Mouse (Mus musculus) lung, adult 2 months (tissue): ENCODE results near the gene Yy1. TPM values are rescaled to one million over a fixed set of nuclear protein-coding genes. Genes with fewer than 3 reads are reported as not detected.
A peak's percentile ranks its signal among the peaks of the same experiment; 100 is the strongest.

Experiments used
- DNase-seq: peaks from one replicate; pipeline ENCODE4 v3.0.0; 2022
- H3K4me1 ChIP-seq: fragments of 200-500 bp; 2 replicates; pipeline ENCODE4 v1.6.1; 2011; ENCODE audit warnings: low read length; ENCODE audit not compliant: control insufficient read depth, insufficient read depth
- H3K4me3 ChIP-seq: fragments of 200-500 bp; replicated peaks from 2 replicates; pipeline ENCODE3; 2011; ENCODE audit warnings: low read depth, mild to moderate bottlenecking, control low read depth, low read length; ENCODE audit errors: extremely low read depth
- CTCF ChIP-seq: fragments of 200-500 bp; IDR thresholded peaks from 2 replicates; pipeline ENCODE4 v1.5.1; 2011; ENCODE audit warnings: mild to moderate bottlenecking, low read length, control low read depth; ENCODE audit not compliant: insufficient read depth
- POLR2A ChIP-seq: fragments of 200-500 bp; IDR thresholded peaks from 2 replicates; pipeline ENCODE4 v1.6.1; 2011; ENCODE audit warnings: low read depth, mild to moderate bottlenecking, control low read depth, low read length, borderline replicate concordance; ENCODE audit errors: extremely low read depth
- WGBS: fragments of 180-500 bp; shearing (Covaris S2); methylation state at CpG from one replicate; pipeline ENCODE4 v1.1.7; 2018; 5-methylcytosine and 5-hydroxymethylcytosine counted together
- polyA plus RNA-seq: library from polyadenylated mRNA; depleted of rRNA; stranded (reverse); fragments of >200 nt; gene quantifications from 2 replicates; pipeline ENCODE4 v1.2.3, GENCODE M21; 2012

Gene Yy1
- polyA plus RNA-seq, 1 experiment = 19.3 TPM

DNA sequence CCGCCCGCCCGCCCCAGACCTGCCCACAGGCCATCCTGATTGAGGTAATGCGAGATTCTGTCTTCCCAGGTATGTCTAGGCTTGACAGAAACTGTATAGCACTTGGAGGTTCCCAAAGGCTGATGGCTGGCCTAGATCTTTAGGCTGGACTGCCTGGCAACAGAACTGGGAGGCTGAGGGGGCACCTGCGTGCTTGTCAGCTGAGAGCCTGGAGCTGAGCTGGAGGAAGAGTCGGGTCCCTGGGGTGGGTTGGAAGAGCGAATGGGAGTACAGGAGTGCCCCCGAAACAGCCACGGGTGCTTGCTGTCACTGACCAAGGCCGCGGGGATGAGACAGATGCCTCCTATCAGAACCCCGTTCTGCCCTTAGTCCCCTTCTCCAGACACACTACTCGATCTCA is 34.1 kb upstream of the Yy1 start:
- Histone ChIP-seq H3K4me1 (peaks cover 3% of the 10 kb centered on the region), H3K4me3 (no peak overlapping the region)
- 86% methylated on average over 13 of the region's 13 CpGs for WGBS
- TF ChIP-seq POLR2A (no peak), CTCF (no peak)
- no peak for DNase-seq

DNA sequence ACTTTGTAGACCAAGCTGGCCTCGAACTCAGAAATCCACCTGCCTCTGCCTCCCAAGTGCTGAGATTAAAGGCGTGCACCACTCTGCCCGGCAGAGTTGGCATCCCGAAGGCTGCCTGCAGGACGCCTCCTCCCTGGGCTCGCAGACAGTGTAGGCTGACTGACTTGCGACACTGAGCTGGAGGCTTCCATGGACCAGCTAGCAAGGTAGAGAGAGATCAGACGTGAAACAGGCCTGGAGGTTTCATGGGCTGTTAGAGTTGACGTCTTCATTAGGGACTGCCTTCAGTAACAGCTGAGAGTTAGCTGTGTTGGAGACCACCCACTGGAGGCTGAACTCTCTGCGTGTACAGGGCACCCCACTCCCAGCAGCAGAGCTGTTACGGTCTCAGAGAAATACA is 33.5 kb upstream of the Yy1 start:
- Histone ChIP-seq H3K4me3 (no peak overlapping the region), H3K4me1 (peaks cover 3% of the 10 kb centered on the region)
- TF ChIP-seq POLR2A (no peak), CTCF (no peak)
- no peak for DNase-seq
- 84% methylated on average over 11 of the region's 11 CpGs for WGBS

DNA sequence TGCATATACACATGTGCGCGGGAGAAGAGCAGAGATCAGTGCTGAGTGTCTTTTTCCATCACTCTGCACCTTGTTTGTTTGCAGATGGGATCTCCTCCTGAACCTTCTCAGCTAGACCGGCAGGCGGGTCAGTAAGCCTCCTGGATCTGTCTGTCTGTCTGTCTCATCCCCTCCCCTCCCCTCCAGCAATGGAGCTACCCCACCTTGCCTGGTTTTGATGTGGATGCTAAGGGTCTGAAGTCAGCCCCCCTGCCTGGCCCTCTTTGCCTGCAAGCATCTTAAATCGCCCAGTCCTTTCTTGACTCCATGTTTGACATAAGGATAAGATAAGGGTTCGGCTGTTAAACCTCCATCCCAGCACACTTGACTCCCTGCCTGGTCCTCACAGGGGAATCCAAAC is 32.8 kb upstream of the Yy1 start:
- no peak for DNase-seq
- 63% methylated on average over 6 of the region's 6 CpGs for WGBS
- H3K4me3 ChIP-seq = no peak overlapping the region
- H3K4me1 ChIP-seq = peaks cover 3% of the 10 kb centered on the region
- TF ChIP-seq POLR2A (no peak), CTCF (no peak)

DNA sequence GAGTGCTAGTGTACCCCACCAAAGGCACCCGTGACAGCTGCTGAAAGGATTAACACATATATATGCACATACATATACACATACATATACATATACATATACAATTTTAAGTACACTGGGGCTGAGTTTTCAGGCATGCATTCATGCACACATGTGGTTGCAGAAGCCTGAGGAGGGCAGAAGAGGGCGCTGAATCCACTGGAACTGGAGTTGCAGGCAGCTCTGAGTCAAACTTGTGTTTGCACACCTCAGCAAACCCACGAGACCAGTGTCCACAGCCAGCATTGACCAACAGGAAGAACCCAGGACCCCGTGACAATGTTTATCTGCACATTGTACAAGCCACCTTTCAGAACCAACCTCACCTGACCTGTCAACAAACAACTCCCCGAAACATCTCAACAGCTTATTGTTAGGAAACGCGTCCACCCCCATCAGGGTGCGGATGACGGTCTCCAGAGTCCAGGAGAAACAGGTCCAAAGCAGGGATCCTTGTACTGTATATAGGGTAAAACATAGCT is 32.2 kb upstream of the Yy1 start:
- no peak for DNase-seq
- H3K4me1 ChIP-seq = peaks cover 3% of the 10 kb centered on the region
- WGBS = 66% methylated on average over 9 of the region's 9 CpGs
- TF ChIP-seq CTCF (peak; percentile 52), POLR2A (no peak)
- H3K4me3 ChIP-seq = no peak overlapping the region

DNA sequence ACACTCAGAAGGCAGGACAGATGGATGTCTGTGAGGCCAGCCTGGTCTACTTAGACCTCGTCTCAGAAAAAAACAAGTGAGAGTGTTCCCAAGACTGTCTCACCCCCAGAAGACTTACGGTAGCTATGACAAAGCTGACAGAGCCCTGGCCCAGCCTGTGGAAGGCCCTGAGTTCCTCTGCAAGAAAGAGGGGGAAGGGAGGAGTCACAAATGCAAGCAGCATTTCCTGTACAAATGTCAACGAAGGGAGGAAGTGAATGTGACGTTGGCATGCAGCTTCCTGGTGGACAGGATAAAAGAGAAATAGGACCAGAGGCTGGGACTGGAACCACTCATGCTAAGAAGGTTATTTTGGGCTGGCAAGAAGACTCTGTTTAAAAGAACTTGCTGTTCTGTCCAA is 31.6 kb upstream of the Yy1 start:
- 22% methylated on average over 4 of the region's 4 CpGs for WGBS
- Histone ChIP-seq H3K4me1 (peaks cover 5% of the 10 kb centered on the region), H3K4me3 (no peak overlapping the region)
- no peak for TF ChIP-seq CTCF
- 0 out of 2 replicates have a peak, but pooled peaks have one; percentile 31 for TF ChIP-seq POLR2A
- DNase-seq = no peak

DNA sequence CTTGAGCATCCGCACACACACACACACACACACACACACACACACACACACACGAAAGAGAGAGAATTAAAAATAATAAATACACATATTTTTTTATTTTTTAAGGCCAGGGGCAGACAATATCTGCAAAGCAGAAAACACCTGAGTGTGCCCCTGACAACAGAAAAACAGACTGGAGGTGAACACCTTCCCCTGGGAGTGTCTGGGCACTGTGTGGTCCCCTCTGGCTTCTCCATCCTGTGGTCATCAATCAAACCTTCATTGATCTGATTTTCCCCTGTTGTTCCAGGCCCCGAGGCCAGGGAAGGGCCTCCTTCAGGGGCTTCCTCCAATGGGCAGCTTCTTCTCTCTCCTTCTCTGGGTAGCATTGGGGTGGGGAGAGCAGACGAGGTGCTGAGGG is 31.1 kb upstream of the Yy1 start:
- Histone ChIP-seq H3K4me1 (peaks cover 8% of the 10 kb centered on the region), H3K4me3 (no peak overlapping the region)
- DNase-seq = no peak
- TF ChIP-seq POLR2A (no peak), CTCF (no peak)
- WGBS = 74% methylated on average over 4 of the region's 4 CpGs

DNA sequence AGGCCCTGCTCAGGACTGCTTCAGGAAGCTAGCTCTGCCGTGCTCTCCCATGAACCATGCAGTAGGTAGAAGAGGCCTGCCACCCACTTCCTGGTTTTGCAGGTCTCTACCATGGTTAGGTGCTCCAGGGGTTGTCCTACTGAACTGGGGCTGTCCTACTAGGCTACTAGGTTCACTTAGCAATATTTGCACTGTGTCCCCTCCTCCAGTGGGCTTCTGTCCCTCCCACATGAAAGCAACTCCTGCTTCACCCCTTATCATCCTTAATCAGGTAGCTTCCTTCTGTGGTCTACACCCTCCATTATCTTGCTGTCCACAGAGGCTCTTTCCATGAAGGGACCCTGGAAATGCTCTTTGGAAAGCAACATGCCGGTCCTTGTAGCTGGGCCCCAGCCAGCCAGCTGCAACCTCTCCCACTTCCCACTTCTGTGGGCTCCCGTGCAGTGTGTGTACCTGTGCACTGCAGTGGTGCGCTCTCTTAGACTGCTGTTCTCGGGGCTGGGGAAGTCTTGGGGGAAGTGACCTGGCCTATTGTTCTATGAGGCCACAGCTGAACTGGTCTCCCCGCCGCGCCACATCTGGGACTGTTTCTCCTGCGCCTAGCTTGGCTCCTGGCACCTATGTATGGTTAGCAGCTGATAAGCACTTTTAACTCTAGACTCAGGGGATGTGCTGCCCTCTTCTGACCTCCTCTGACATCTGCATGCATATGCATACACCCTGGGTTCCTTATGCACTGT is 29.5 kb upstream of the Yy1 start:
- peaks cover 7% of the 10 kb centered on the region for H3K4me1 ChIP-seq
- WGBS = 50% methylated on average over 9 of the region's 9 CpGs
- DNase-seq = no peak
- TF ChIP-seq CTCF (peak; percentile 33; the same call in 1 of the 2 replicates), POLR2A (no peak)
- H3K4me3 ChIP-seq = no peak overlapping the region

DNA sequence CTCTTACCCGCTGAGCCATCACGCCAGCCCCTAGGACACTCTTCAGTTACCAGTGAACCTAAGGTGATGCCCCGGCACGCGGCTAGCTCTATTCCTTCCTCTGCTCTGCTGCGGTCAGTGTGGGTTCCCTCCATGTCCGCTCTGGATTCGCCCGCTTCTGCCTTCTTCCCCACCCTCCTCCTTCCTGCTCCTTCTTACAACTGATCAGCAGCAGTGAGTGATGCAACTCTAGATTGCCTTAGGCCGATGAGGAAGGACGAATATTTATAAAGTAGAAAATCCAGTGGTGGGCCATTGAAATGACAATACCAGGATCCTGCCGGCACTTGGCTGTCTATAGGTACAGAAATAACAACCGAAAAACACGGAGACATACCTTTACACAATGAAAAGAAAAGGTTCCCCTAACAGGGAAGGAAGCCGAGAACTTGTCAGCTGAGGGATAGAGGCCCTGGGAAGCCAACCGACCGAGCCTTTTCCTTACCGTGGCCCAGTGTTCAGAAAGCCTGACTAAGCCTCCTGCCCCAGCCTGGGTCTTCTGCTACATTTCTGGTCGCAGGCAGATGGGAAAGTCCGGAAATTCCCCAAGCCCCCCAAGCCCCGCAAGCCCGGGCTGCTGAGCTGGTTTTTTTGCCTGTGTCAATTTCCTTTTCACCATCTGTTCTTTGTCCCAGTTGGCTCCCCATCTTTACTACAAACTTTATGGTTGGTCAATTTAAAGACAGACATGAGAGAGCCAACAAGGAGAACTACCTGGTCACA is 27.7 kb upstream of the Yy1 start:
- 57% methylated on average over 22 of the region's 22 CpGs for WGBS
- no peak for TF ChIP-seq CTCF
- no peak for TF ChIP-seq POLR2A
- peaks cover 7% of the 10 kb centered on the region for H3K4me1 ChIP-seq
- peak overlapping the region; percentile 62 for H3K4me3 ChIP-seq
- no peak for DNase-seq

DNA sequence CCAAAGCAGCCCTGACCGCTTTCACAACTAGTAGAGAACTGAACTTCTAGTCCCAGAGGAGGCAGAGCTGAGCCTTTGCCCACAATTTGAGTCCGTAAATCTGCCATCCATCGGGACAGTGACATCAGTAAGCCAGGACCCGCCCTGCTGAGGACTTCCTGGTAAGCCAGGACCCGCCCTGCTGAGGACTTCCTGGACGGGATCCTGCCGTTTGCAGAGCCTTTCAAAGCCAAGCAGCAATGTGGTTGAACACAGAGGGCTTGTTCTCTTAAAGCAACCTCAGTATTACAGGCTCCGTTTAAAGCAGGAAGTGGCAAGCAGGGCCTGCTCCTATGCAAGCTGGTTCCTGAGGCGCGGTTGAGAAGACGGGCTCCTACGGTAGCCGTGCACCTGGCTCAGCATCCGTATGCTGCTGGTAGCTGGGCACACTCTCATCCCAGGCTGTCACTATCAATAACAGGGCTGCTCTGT is 27.0 kb upstream of the Yy1 start:
- peak; percentile 75 for DNase-seq
- TF ChIP-seq CTCF (no peak), POLR2A (peak; percentile 79; the same call in 1 of the 2 replicates)
- WGBS = 5% methylated on average over 14 of the region's 14 CpGs

DNA sequence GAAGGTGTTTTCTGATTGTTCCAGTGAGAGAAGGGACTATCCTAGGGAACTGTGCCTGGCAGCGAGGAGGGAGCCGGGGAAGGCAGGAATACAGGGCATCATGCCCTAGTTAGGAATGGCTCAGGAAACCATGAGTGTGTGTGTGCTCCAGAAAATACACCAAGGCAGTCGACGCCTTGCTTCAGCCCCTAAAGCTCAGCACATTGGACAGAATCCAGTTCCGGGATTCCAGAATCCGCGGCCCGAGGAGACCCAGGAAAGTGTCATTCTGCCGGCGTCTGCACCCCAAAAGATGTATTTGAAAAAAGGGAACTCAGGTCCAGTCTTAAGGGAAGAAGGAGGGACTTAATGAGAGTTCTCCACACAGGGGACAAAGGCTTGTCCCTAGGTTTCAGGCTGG is 26.5 kb upstream of the Yy1 start:
- H3K4me3 ChIP-seq = peak overlapping the region; percentile 62
- TF ChIP-seq POLR2A (no peak), CTCF (no peak)
- peaks cover 7% of the 10 kb centered on the region for H3K4me1 ChIP-seq
- no peak for DNase-seq
- WGBS = 13% methylated on average over 10 of the region's 10 CpGs

More for the DNA sequence above, 27.0 kb upstream of the Yy1 start:
- Histone ChIP-seq H3K4me3 (peak overlapping the region; percentile 62), H3K4me1 (peaks cover 7% of the 10 kb centered on the region)
